Mouse (Mus musculus): ENCODE measurements around the gene Rplp0. TPM values are rescaled to one million over a fixed set of nuclear protein-coding genes. Genes with fewer than 3 reads are reported as not detected.

The Rplp0 gene
- 2,166 TPM for polyA plus RNA-seq (2017; shearing (Covaris generic))

GRCm38 (mm10) chr5:115559237-115560101 is at the start of gene Rplp0:
Gene Rplp0 (plus strand): TSS chr5:115559467.

GRCm38 (mm10) chr5:115564737-115565393 is 5.6 kb downstream of the Rplp0 start, which contains the start of gene Gcn1l1:
Gene Gcn1l1 (plus strand): TSS chr5:115565254.

Other genes starting within 250 kb of the Rplp0 start
- gene Srsf9, start 232.3 kb upstream of the Rplp0 start, polyA plus RNA-seq (2017; shearing (Covaris generic)) = 71.4 TPM
- 7.8 TPM for gene Gatc, start 218.3 kb upstream of the Rplp0 start, polyA plus RNA-seq (2017; shearing (Covaris generic))
- gene Triap1, start 218.2 kb upstream of the Rplp0 start, polyA plus RNA-seq (2017; shearing (Covaris generic)) = 21.0 TPM
- 423 TPM for gene Cox6a1, start 210.5 kb upstream of the Rplp0 start, polyA plus RNA-seq (2017; shearing (Covaris generic))
- not detected for gene Msi1, start 129.9 kb upstream of the Rplp0 start, polyA plus RNA-seq (2017; shearing (Covaris generic))
- not detected for gene Pla2g1b, start 93.2 kb upstream of the Rplp0 start, polyA plus RNA-seq (2017; shearing (Covaris generic))
- 17.6 TPM for gene Sirt4, start 74.7 kb upstream of the Rplp0 start, polyA plus RNA-seq (2017; shearing (Covaris generic))
- 75.3 TPM for gene Pxn, start 52.8 kb upstream of the Rplp0 start, polyA plus RNA-seq (2017; shearing (Covaris generic))
- 53.7 TPM for gene Gcn1l1, start 5.8 kb downstream of the Rplp0 start, polyA plus RNA-seq (2017; shearing (Covaris generic))
- 17.5 TPM for gene Rab35, start 72.4 kb downstream of the Rplp0 start, polyA plus RNA-seq (2017; shearing (Covaris generic))
- gene Bicdl1, start 172.2 kb downstream of the Rplp0 start, polyA plus RNA-seq (2017; shearing (Covaris generic)) = 75.7 TPM